Mouse (Mus musculus) hindbrain, embryonic 14.5 days (tissue): Measurements from ENCODE around the gene Gm28035. TPM values are rescaled to one million over a fixed set of nuclear protein-coding genes. Genes with fewer than 3 reads are reported as not detected.

ENCODE experiments used
- ATAC-seq: fragments of 200-750 bp; cut with Nextera tagmentation; 2 replicates; pipeline ENCODE4 v1.8.0; 2017; ENCODE audit warnings: moderate number of reproducible peaks, mild to moderate bottlenecking, moderate TSS enrichment, moderate library complexity; ENCODE audit not compliant: low FRiP score
- DNase-seq: peaks from one replicate; pipeline ENCODE4 v3.0.0-alpha.2; 2015; ENCODE audit warnings: low spot score
- H3K27ac ChIP-seq: fragments of 300-500 bp; sonication (generic); 2 replicates; pipeline ENCODE4 v1.5.1; 2014; ENCODE audit warnings: mild to moderate bottlenecking, moderate library complexity
- H3K27me3 ChIP-seq: fragments of 300-500 bp; sonication (generic); 2 replicates; pipeline ENCODE4 v1.6.1; 2014; ENCODE audit warnings: mild to moderate bottlenecking, low read length, mixed read lengths; ENCODE audit not compliant: control insufficient read depth, insufficient read depth
- H3K36me3 ChIP-seq: fragments of 300-500 bp; sonication (generic); replicated peaks from 2 replicates; pipeline ENCODE4 v1.6.1; 2014; ENCODE audit not compliant: control insufficient read depth, insufficient read depth
- H3K4me1 ChIP-seq: fragments of 300-500 bp; sonication (generic); replicated peaks from 2 replicates; pipeline ENCODE4 v1.6.1; 2014; ENCODE audit warnings: antibody characterized with exemption, low read length, mixed read lengths; ENCODE audit not compliant: control insufficient read depth, insufficient read depth
- H3K4me2 ChIP-seq: fragments of 300-500 bp; sonication (generic); replicated peaks from 2 replicates; pipeline ENCODE4 v1.6.1; 2014; ENCODE audit warnings: mild to moderate bottlenecking, moderate library complexity
- H3K4me3 ChIP-seq: fragments of 300-500 bp; sonication (generic); replicated peaks from 2 replicates; pipeline ENCODE4 v1.5.1; 2014; ENCODE audit warnings: mild to moderate bottlenecking, low read length
- H3K9ac ChIP-seq: fragments of 300-500 bp; sonication (generic); 2 replicates; pipeline ENCODE4 v1.6.1; 2014
- H3K9me3 ChIP-seq: fragments of 300-500 bp; sonication (generic); 2 replicates; pipeline ENCODE4 v1.6.1; 2016; ENCODE audit warnings: low read length; ENCODE audit not compliant: control insufficient read depth
- WGBS: fragments of 180-500 bp; shearing (Covaris S2); extraction: QIAGEN DNeasy Blood & Tissue Kit; methylation state at CpG from one replicate; pipeline ENCODE4 v1.1.7; 2014; 5-methylcytosine and 5-hydroxymethylcytosine counted together
- polyA plus RNA-seq: library from polyadenylated mRNA; unstranded; fragments of >200 nt; fragmentation: Nextera tagmentation; extraction: Ambion mirVana; gene quantifications from 2 replicates; pipeline ENCODE4 v1.2.1, GENCODE M21; 2014

Gene Gm28035
- polyA plus RNA-seq, 1 experiment from 2014 or later, result 0.07 TPM

GRCm38 (mm10) chr2:30311481-30311880, 71.1 kb downstream of the Gm28035 start:
- H3K9ac ChIP-seq, result no peak overlapping the region
- H3K4me1 ChIP-seq, result no peaks in the 10 kb centered on the region
- 95% methylated on average over 2 of the region's 2 CpGs for WGBS
- H3K4me2 ChIP-seq, result no peak overlapping the region
- no peaks in the 10 kb centered on the region for H3K27me3 ChIP-seq
- no peaks in the 10 kb centered on the region for H3K9me3 ChIP-seq
- ATAC-seq, result no peak
- peaks cover 99% of the 10 kb centered on the region for H3K36me3 ChIP-seq
- no peak overlapping the region for H3K4me3 ChIP-seq
- H3K27ac ChIP-seq, result no peak overlapping the region
- DNase-seq, result no peak

GRCm38 (mm10) chr2:30316136-30316535, 75.8 kb downstream of the Gm28035 start:
- Histone ChIP-seq H3K9me3 (no peaks in the 10 kb centered on the region), H3K27me3 (no peaks in the 10 kb centered on the region), H3K27ac (no peak overlapping the region), H3K36me3 (peaks cover 96% of the 10 kb centered on the region), H3K4me3 (no peak overlapping the region), H3K4me1 (no peaks in the 10 kb centered on the region), H3K4me2 (no peak overlapping the region), H3K9ac (no peak overlapping the region)
- WGBS, result 92% methylated on average over 4 of the region's 4 CpGs
- ATAC-seq, result no peak
- no peak for DNase-seq

- Histone ChIP-seq H3K27me3 (no peaks in the 10 kb centered on the region), H3K36me3 (peaks cover 97% of the 10 kb centered on the region), H3K9ac (no peak overlapping the region), H3K4me2 (no peak overlapping the region), H3K4me1 (no peaks in the 10 kb centered on the region), H3K27ac (no peak overlapping the region), H3K4me3 (no peak overlapping the region), H3K9me3 (no peaks in the 10 kb centered on the region)
- 98% methylated on average over 5 of the region's 5 CpGs for WGBS
- ATAC-seq (no peak), DNase-seq (no peak)
These were observed 76.6 kb downstream of the Gm28035 start for GRCm38 (mm10) chr2:30316955-30317354.

- ATAC-seq (no peak), DNase-seq (no peak)
- Histone ChIP-seq H3K27me3 (no peaks in the 10 kb centered on the region), H3K9ac (no peak overlapping the region), H3K4me1 (no peaks in the 10 kb centered on the region), H3K4me3 (no peak overlapping the region), H3K9me3 (no peaks in the 10 kb centered on the region), H3K27ac (no peak overlapping the region), H3K36me3 (peaks cover 97% of the 10 kb centered on the region), H3K4me2 (no peak overlapping the region)
- WGBS, result 95% methylated on average over 4 of the region's 4 CpGs
These were observed 78.9 kb downstream of the Gm28035 start for GRCm38 (mm10) chr2:30319260-30319659.

GRCm38 (mm10) chr2:30323111-30323510, 82.7 kb downstream of the Gm28035 start:
- H3K9me3 ChIP-seq, result no peaks in the 10 kb centered on the region

GRCm38 (mm10) chr2:30325296-30325695, 84.9 kb downstream of the Gm28035 start:
- Histone ChIP-seq H3K27ac (no peak overlapping the region), H3K4me2 (no peak overlapping the region), H3K27me3 (no peaks in the 10 kb centered on the region), H3K36me3 (peaks cover 99% of the 10 kb centered on the region), H3K4me3 (no peak overlapping the region), H3K9me3 (no peaks in the 10 kb centered on the region), H3K4me1 (no peaks in the 10 kb centered on the region), H3K9ac (no peak overlapping the region)
- DNase-seq, result no peak
- 94% methylated on average over 5 of the region's 5 CpGs for WGBS
- ATAC-seq, result no peak

More at GRCm38 (mm10) chr2:30323111-30323510, 82.7 kb downstream of the Gm28035 start:
- Histone ChIP-seq H3K4me2 (no peak overlapping the region), H3K36me3 (peaks cover 97% of the 10 kb centered on the region), H3K4me1 (no peaks in the 10 kb centered on the region), H3K27me3 (no peaks in the 10 kb centered on the region), H3K27ac (no peak overlapping the region), H3K4me3 (no peak overlapping the region), H3K9ac (no peak overlapping the region)
- ATAC-seq (no peak), DNase-seq (no peak)
- WGBS, result 90% methylated on average over 7 of the region's 7 CpGs

GRCm38 (mm10) chr2:30327276-30327675, 86.9 kb downstream of the Gm28035 start:
- H3K4me2 ChIP-seq, result no peak overlapping the region
- no peaks in the 10 kb centered on the region for H3K4me1 ChIP-seq
- no peak overlapping the region for H3K27ac ChIP-seq
- H3K4me3 ChIP-seq, result no peak overlapping the region
- 92% methylated on average over 7 of the region's 7 CpGs for WGBS
- H3K9ac ChIP-seq, result no peak overlapping the region
- peaks cover 99% of the 10 kb centered on the region for H3K36me3 ChIP-seq
- ATAC-seq, result no peak
- DNase-seq, result no peak
- H3K9me3 ChIP-seq, result no peaks in the 10 kb centered on the region
- H3K27me3 ChIP-seq, result no peaks in the 10 kb centered on the region

- Histone ChIP-seq H3K4me3 (no peak overlapping the region), H3K9me3 (no peaks in the 10 kb centered on the region), H3K27me3 (no peaks in the 10 kb centered on the region), H3K9ac (no peak overlapping the region), H3K4me1 (no peaks in the 10 kb centered on the region), H3K27ac (no peak overlapping the region), H3K36me3 (peaks cover 99% of the 10 kb centered on the region), H3K4me2 (no peak overlapping the region)
- ATAC-seq, result no peak
- 97% methylated on average over 3 of the region's 3 CpGs for WGBS
- no peak for DNase-seq
These were observed 88.4 kb downstream of the Gm28035 start for GRCm38 (mm10) chr2:30328791-30329190.
